Mouse (Mus musculus) midbrain, embryonic 16.5 days (tissue): Measurements from ENCODE around the gene H2-DMb2. TPM values are rescaled to one million over a fixed set of nuclear protein-coding genes. Genes with fewer than 3 reads are reported as not detected.

Source experiments
- ATAC-seq: fragments of 200-750 bp; cut with Nextera tagmentation; 2 replicates; pipeline ENCODE4 v1.8.0; 2017; ENCODE audit warnings: moderate TSS enrichment
- H3K27ac ChIP-seq: fragments of 300-500 bp; sonication (generic); 2 replicates; pipeline ENCODE4 v1.5.1; 2014; ENCODE audit warnings: mild to moderate bottlenecking, low read length, mixed read lengths
- H3K27me3 ChIP-seq: fragments of 300-500 bp; sonication (generic); 2 replicates; pipeline ENCODE4 v1.6.1; 2014; ENCODE audit warnings: low read depth, low read length, mixed read lengths; ENCODE audit not compliant: control insufficient read depth, insufficient read depth
- H3K36me3 ChIP-seq: fragments of 300-500 bp; sonication (generic); 2 replicates; pipeline ENCODE4 v1.6.1; 2014; ENCODE audit warnings: mild to moderate bottlenecking, low read length, moderate library complexity, mixed read lengths; ENCODE audit not compliant: control insufficient read depth, insufficient read depth
- H3K4me1 ChIP-seq: fragments of 300-500 bp; sonication (generic); 2 replicates; pipeline ENCODE4 v1.6.1; 2014; ENCODE audit warnings: mild to moderate bottlenecking, low read length, mixed read lengths; ENCODE audit not compliant: control insufficient read depth, insufficient read depth
- H3K4me2 ChIP-seq: fragments of 300-500 bp; sonication (generic); 2 replicates; pipeline ENCODE4 v1.6.1; 2014; ENCODE audit warnings: mild to moderate bottlenecking, low read length, mixed read lengths
- H3K4me3 ChIP-seq: fragments of 300-500 bp; sonication (generic); 2 replicates; pipeline ENCODE4 v1.5.1; 2014; ENCODE audit warnings: low read depth, mild to moderate bottlenecking, low read length, moderate library complexity, mixed read lengths
- H3K9ac ChIP-seq: fragments of 300-500 bp; sonication (generic); 2 replicates; pipeline ENCODE4 v1.6.1; 2014; ENCODE audit warnings: low read depth, low read length, mixed read lengths
- H3K9me3 ChIP-seq: fragments of 300-500 bp; sonication (generic); replicated peaks from 2 replicates; pipeline ENCODE4 v1.6.1; 2014; ENCODE audit warnings: mild to moderate bottlenecking, low read length, mixed read lengths; ENCODE audit not compliant: control insufficient read depth, poor library complexity, severe bottlenecking
- WGBS: fragments of 180-500 bp; shearing (Covaris S2); extraction: QIAGEN DNeasy Blood & Tissue Kit; methylation state at CpG from one replicate; pipeline ENCODE4 v1.1.7; 2014; 5-methylcytosine and 5-hydroxymethylcytosine counted together
- polyA plus RNA-seq: library from polyadenylated mRNA; unstranded; fragments of >200 nt; fragmentation: Nextera tagmentation; extraction: Ambion mirVana; gene quantifications from 2 replicates; pipeline ENCODE4 v1.2.1, GENCODE M21; 2015

H2-DMb2 gene
- polyA plus RNA-seq, 1 experiment from 2014 or later = 0.49 TPM

GRCm38 (mm10) chr17:34152923-34153322 lies 9.8 kb downstream of the H2-DMb2 start, which contains the start of gene H2-DMb1:
Gene H2-DMb1 (plus strand): TSS chr17:34153072.
- no peak within 1 kb of the TSS for H3K4me3 ChIP-seq
- no peaks in the 10 kb centered on the region for H3K4me1 ChIP-seq
- H3K27me3 ChIP-seq = no peaks in the 10 kb centered on the region
- no peaks in the 10 kb centered on the region for H3K36me3 ChIP-seq
- no peak within 1 kb of the TSS for H3K4me2 ChIP-seq
- 61% methylated on average over 4 of the region's 4 CpGs for WGBS
- H3K9ac ChIP-seq = no peak within 1 kb of the TSS
- no peaks in the 10 kb centered on the region for H3K9me3 ChIP-seq
- H3K27ac ChIP-seq = no peak within 1 kb of the TSS
- no peak for ATAC-seq

- 54% methylated on average over 5 of the region's 5 CpGs for WGBS
- no peak overlapping the region for H3K9ac ChIP-seq
- H3K4me2 ChIP-seq = no peak overlapping the region
- no peaks in the 10 kb centered on the region for H3K4me1 ChIP-seq
- no peaks in the 10 kb centered on the region for H3K36me3 ChIP-seq
- no peak for ATAC-seq
- no peak overlapping the region for H3K27ac ChIP-seq
- no peaks in the 10 kb centered on the region for H3K27me3 ChIP-seq
- H3K4me3 ChIP-seq = no peak overlapping the region
- no peaks in the 10 kb centered on the region for H3K9me3 ChIP-seq
Measured at GRCm38 (mm10) chr17:34155534-34155933, 12.4 kb downstream of the H2-DMb2 start.

GRCm38 (mm10) chr17:34164202-34164895 lies 21.2 kb downstream of the H2-DMb2 start:
- H3K9ac ChIP-seq = no peak overlapping the region
- H3K27ac ChIP-seq = no peak overlapping the region
- 45% methylated on average over 9 of the region's 9 CpGs for WGBS
- no peak overlapping the region for H3K4me3 ChIP-seq
- no peak overlapping the region for H3K4me2 ChIP-seq
- no peaks in the 10 kb centered on the region for H3K27me3 ChIP-seq
- H3K36me3 ChIP-seq = no peaks in the 10 kb centered on the region
- ATAC-seq = no peak
- no peaks in the 10 kb centered on the region; the same call in 1 of the 2 replicates for H3K9me3 ChIP-seq
- H3K4me1 ChIP-seq = no peaks in the 10 kb centered on the region

GRCm38 (mm10) chr17:34165033-34165730 lies 22.1 kb downstream of the H2-DMb2 start:
- 94% methylated on average over 6 of the region's 6 CpGs for WGBS
- Histone ChIP-seq H3K4me1 (no peaks in the 10 kb centered on the region), H3K4me3 (no peak overlapping the region), H3K9ac (no peak overlapping the region), H3K9me3 (no peaks in the 10 kb centered on the region; the same call in 1 of the 2 replicates), H3K27ac (no peak overlapping the region), H3K27me3 (no peaks in the 10 kb centered on the region), H3K4me2 (no peak overlapping the region), H3K36me3 (no peaks in the 10 kb centered on the region)
- no peak for ATAC-seq

- H3K4me1 ChIP-seq = no peaks in the 10 kb centered on the region
- H3K4me2 ChIP-seq = no peak overlapping the region
- ATAC-seq = no peak
- no peaks in the 10 kb centered on the region for H3K36me3 ChIP-seq
- no peaks in the 10 kb centered on the region; the same call in 1 of the 2 replicates for H3K9me3 ChIP-seq
- no peak overlapping the region for H3K9ac ChIP-seq
- no peaks in the 10 kb centered on the region for H3K27me3 ChIP-seq
- WGBS = 0% methylated on average over 2 of the region's 2 CpGs
- no peak overlapping the region for H3K4me3 ChIP-seq
- no peak overlapping the region for H3K27ac ChIP-seq
Measured at GRCm38 (mm10) chr17:34169279-34169678, 26.2 kb downstream of the H2-DMb2 start.

- no peak overlapping the region for H3K9ac ChIP-seq
- H3K27ac ChIP-seq = no peak overlapping the region
- no peak overlapping the region for H3K4me3 ChIP-seq
- no peak for ATAC-seq
- H3K9me3 ChIP-seq = no peaks in the 10 kb centered on the region; the same call in 1 of the 2 replicates
- H3K27me3 ChIP-seq = no peaks in the 10 kb centered on the region
- no peaks in the 10 kb centered on the region for H3K4me1 ChIP-seq
- H3K36me3 ChIP-seq = no peaks in the 10 kb centered on the region
- no peak overlapping the region for H3K4me2 ChIP-seq
- 27% methylated on average over 4 of the region's 4 CpGs for WGBS
Measured at GRCm38 (mm10) chr17:34170487-34170876, 27.4 kb downstream of the H2-DMb2 start.

- Histone ChIP-seq H3K9ac (no peak overlapping the region), H3K27me3 (no peaks in the 10 kb centered on the region), H3K4me1 (no peaks in the 10 kb centered on the region), H3K9me3 (no peaks in the 10 kb centered on the region), H3K4me3 (no peak overlapping the region), H3K36me3 (no peaks in the 10 kb centered on the region), H3K27ac (no peak overlapping the region), H3K4me2 (no peak overlapping the region)
- WGBS = 44% methylated on average over 13 of the region's 13 CpGs
- no peak for ATAC-seq
Measured at GRCm38 (mm10) chr17:34170877-34171498, 27.9 kb downstream of the H2-DMb2 start.

- no peak overlapping the region for H3K4me3 ChIP-seq
- WGBS = 94% methylated on average over 5 of the region's 5 CpGs
Measured at GRCm38 (mm10) chr17:34172528-34172927, 29.4 kb downstream of the H2-DMb2 start.

GRCm38 (mm10) chr17:34174075-34174474 lies 31.0 kb downstream of the H2-DMb2 start:
- Histone ChIP-seq H3K9ac (no peak overlapping the region), H3K4me1 (no peaks in the 10 kb centered on the region), H3K27me3 (no peaks in the 10 kb centered on the region), H3K36me3 (no peaks in the 10 kb centered on the region), H3K9me3 (peaks cover 5% of the 10 kb centered on the region; the same call in 1 of the 2 replicates), H3K27ac (no peak overlapping the region), H3K4me3 (no peak overlapping the region), H3K4me2 (no peak overlapping the region)
- ATAC-seq = no peak
- 70% methylated on average over 1 of the region's 1 CpGs for WGBS

More at GRCm38 (mm10) chr17:34172528-34172927, 29.4 kb downstream of the H2-DMb2 start:
- H3K36me3 ChIP-seq = no peaks in the 10 kb centered on the region
- ATAC-seq = no peak
- no peak overlapping the region for H3K4me2 ChIP-seq
- H3K4me1 ChIP-seq = no peaks in the 10 kb centered on the region
- no peak overlapping the region for H3K27ac ChIP-seq
- no peaks in the 10 kb centered on the region for H3K27me3 ChIP-seq
- peaks cover 5% of the 10 kb centered on the region; the same call in 1 of the 2 replicates for H3K9me3 ChIP-seq
- H3K9ac ChIP-seq = no peak overlapping the region
